Mouse (Mus musculus): Measurements from ENCODE around the gene Gm3558. TPM values are rescaled to one million over a fixed set of nuclear protein-coding genes. Genes with fewer than 3 reads are reported as not detected.
"Not testable (repeated sequence)": the region's sequence is repeated elsewhere in the genome, so short reads cannot be mapped to it uniquely, and the experiment has no call there.

Gene Gm3558
- 2.3 and 2.9 TPM in 2 replicates for total RNA-seq (2021)
- long read RNA-seq, experiment 1, partial matches to known transcripts, result 0 of 2 reads
- long read RNA-seq, experiment 1, other reads (novel, unspliced or antisense), result 2 of 2 reads
- long read RNA-seq, experiment 2, partial matches to known transcripts, result 0 of 4 reads
- long read RNA-seq, experiment 2, other reads (novel, unspliced or antisense), result 4 of 4 reads

GRCm38 (mm10) chr14:7568382-7568781 is at the start of gene Gm3558:
Gm3558 (minus strand) TSS chr14:7568566.
- DNase-seq, result peak; percentile 2

- not testable (repeated sequence) for DNase-seq
Measured at GRCm38 (mm10) chr14:7595492-7595891, 27.1 kb upstream of the Gm3558 start, which contains the start of gene Gm10338. Gm10338 (minus strand) TSS chr14:7595592.

GRCm38 (mm10) chr14:7567890-7568289 is 476 bp downstream of the Gm3558 start:
- DNase-seq, result peak; percentile 2

- DNase-seq, result peak; percentile 3
Measured at GRCm38 (mm10) chr14:7567266-7567665, 1.1 kb downstream of the Gm3558 start.

Other genes with a start within 250 kb of the Gm3558 start
- gene Gm5797, start 236.2 kb downstream of the Gm3558 start, total RNA-seq (2021), result not detected in 2 replicates
- gene Gm8374, start 203.4 kb downstream of the Gm3558 start, total RNA-seq (2021), result not detected in 2 replicates
- not detected in 2 replicates for gene Gm3755, start 117.6 kb downstream of the Gm3558 start, total RNA-seq (2021)
- gene Gm3752, start 84.8 kb downstream of the Gm3558 start, total RNA-seq (2021), result not detected in 2 replicates
- not detected in 2 replicates for gene Gm10338, start 27.0 kb upstream of the Gm3558 start, total RNA-seq (2021)
- not detected in 2 replicates for gene Gm10128, start 75.4 kb upstream of the Gm3558 start, total RNA-seq (2021)
- not detected in 2 replicates for gene Gm26661, start 223.0 kb upstream of the Gm3558 start, total RNA-seq (2021)
- gene Flnb, start 249.4 kb upstream of the Gm3558 start, total RNA-seq (2021), result 43.3 and 45.7 TPM in 2 replicates

All from adrenal gland, postnatal 14 days (tissue).